Mouse (Mus musculus): ENCODE measurements around the gene Cyp2c68. TPM values are rescaled to one million over a fixed set of nuclear protein-coding genes. Genes with fewer than 3 reads are reported as not detected.
"Not testable (repeated sequence)": the region's sequence is repeated elsewhere in the genome, so short reads cannot be mapped to it uniquely, and the experiment has no call there.

The Cyp2c68 gene
- total RNA-seq (2022) = not detected

DNA sequence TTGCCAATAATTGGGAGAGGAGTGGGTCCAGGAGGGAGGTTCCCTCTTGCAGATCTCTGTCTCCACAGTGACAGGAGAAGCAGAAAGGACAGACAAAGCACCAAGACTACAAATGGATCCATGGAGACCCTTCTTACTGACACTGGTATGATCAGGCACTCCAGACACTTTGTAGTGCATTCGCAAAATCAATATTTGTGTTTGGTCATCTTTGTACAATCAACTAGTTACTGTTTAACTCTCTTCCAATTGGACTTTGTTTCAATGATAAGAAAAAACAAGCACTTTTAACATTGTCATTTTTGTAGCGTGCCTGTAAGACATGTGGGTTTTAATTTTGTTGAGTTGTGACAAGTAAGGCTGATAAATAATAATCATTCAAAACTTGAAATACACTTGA is at the start of gene Cyp2c68:
Cyp2c68 (minus strand) TSS at position 135 of the 400 bp plus-strand sequence.
- DNase-seq (ENCODE audit: low spot score in 2 of 2) = no peak

DNA sequence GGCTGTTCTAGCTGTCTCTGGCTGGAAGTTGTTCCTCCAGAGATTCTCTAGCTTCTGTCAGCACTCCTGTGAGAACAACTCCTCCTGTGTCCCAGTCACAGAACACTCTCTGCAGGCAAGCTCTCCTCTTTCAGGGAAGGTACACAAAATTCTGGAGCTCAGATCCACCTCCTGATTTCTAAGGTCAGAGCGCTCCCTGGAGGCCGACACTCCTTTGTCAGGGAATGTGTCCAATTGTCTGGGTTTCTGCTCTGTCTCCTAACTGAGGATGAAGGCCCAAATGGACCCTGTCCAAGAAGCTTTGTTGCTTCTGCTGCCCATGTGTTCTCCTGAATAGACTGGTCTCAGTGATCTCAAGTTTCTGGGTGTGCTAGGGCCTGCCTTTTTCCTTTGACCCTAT is 44.6 kb upstream of the Cyp2c68 start:
- DNase-seq (ENCODE audit: low spot score in 2 of 2) = not testable (repeated sequence)

DNA sequence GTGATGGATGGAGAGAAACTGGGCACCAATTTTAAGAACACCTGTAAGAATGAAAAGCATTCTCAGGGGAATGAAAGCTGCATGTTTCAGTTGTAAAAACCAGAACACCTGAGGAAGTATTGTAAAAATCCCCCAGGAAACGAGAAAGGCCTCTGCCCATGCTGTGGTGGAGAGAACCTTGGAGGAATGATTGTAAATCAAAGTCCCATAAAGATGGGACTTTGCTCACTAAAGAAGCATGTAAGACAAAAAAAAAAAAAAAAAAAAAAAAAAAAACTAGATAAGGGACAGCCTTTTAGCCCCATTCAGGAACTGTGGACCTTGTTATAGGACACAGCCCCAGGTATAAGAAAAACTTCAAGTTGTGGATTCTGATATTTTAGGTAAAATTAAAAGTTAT is 4.5 kb upstream of the Cyp2c68 start:
- no peak for DNase-seq (ENCODE audit: low spot score in 2 of 2)

DNA sequence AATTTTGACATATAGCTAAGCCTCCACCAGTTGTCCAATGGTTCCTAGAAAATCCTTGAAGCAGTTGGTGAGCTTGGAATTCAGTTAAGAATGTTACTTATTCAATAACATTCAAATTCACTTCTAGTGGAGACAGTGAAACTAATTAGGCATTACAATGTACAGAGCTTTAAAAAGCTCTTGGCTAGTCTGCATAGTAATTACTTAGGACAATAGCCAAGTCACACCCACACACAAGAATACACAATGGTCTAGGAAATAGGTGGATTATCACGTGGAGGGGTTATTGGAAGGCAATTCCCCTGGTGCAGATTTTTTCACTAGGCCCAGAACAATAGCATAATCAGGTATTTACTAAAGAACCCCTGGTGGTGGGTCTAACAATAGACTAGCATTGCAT is 3.5 kb upstream of the Cyp2c68 start:
- not testable (repeated sequence) for DNase-seq (ENCODE audit: low spot score in 2 of 2)

DNA sequence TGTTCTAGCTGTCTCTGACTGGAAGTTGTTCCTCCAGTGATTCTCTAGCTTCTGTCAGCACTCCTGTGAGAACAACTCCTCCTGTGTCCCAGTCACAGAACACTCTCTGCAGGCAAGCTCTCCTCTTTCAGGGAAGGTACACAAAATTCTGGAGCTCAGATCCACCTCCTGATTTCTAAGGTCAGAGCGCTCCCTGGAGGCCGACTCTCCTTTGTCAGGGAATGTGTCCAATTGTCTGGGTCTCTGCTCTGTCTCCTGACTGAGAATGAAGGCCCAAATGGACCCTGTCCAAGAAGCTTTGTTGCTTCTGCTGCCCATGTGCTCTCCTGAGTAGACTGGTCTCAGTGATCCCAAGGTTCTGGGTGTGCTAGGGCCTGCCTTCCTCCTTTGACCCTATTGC is 29.7 kb downstream of the Cyp2c68 start:
- DNase-seq (ENCODE audit: low spot score in 2 of 2) = not testable (repeated sequence)

DNA sequence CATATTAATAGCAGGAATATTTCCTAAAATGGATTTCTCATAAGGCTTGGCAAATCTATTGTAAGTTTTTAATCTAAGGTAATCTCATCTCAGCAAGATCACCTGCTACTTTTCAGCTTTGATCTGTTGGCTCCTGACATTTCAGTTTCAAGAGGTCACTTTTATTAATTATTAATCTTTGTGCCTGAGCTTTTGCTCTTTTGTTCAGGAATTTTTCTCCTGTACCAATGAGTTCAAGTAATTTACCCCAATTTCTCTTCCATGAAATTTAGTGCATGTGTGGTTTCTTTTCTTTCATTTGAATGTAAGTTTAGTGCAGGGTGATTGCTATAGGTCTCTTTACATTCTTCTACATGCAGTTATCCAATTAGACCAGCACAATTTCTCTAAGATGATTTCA is 75.2 kb downstream of the Cyp2c68 start:
- DNase-seq (ENCODE audit: low spot score in 2 of 2) = not testable (repeated sequence)

DNA sequence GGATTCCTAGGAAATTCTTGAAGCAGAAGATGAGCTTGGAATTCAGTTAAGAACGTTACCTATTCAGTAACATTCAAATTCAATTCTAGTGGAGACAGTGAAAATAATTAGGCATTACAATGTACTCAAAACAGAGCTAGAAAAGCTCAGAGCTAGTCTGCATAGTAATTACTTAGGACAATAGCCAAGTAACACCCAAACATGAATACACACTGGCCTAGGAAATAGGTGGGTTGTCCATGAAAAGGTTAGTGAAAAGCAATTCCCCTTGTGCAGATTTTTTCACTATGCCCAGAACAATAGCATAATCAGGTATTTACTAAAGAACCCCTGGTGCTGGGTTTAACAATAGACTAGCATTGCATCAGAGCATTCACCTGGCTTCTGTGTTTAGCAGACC is 88.5 kb downstream of the Cyp2c68 start:
- no peak for DNase-seq (ENCODE audit: low spot score in 2 of 2)

DNA sequence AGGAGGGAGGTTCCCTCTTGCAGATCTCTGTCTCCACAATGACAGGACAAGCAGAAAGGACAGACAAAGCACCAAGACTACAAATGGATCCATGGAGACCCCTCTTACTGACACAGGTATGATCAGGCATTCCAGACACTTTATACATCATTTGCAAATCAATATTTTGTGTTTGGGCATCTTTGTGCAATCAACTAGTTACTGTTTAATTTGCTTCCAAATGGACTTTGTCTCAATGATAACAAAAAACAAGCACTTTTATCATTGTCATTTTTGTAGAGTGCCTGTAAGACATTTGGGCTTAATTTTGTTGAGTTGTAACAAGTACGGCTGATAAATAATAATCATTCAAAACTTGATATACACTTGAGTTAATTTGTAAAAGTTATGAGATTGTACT is 91.9 kb downstream of the Cyp2c68 start, which contains the start of gene Cyp2c67:
Cyp2c67 (minus strand) TSS at position 114 of the 400 bp plus-strand sequence.
- DNase-seq (ENCODE audit: low spot score in 2 of 2) = no peak

DNA sequence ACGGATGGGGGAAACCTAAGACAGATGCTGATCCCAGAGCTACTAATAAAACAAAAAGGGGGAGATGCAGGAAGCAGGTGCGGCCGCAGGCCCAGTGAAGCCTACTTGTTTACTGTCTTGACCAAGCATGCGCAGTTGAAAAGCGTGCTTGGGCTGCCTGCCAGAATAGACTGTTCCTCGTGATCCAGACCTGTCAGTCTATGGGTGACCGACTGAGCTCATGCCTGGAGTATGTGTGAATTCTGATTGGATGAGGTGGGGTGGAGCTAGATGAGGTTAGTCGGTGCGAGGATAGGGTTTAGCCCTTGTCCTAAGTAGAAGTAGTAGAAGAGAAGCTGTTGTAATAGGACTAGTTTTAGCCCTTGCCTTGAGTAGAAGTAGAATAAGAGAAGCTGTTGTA is 93.3 kb downstream of the Cyp2c68 start:
- no peak for DNase-seq (ENCODE audit: low spot score in 2 of 2)

DNA sequence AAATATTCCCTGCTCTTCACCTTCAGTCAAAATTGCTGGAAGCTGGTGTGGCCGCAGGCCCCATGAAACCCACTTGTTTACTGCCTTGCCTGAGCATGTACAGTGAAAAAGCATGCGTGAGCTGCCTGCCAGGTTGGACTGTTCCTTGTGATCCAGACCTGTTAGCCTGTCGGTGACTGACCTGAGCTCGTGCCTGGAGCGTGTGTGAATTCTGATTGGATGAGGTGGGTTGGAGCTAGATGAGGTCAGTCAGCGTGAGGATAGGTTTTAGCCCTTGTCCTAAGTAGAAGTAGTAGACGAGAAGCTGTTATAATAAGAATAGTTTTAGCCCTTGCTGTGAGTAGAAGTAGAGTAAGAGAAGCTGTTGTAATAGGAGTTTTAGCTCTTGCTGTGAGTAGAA is 96.3 kb downstream of the Cyp2c68 start:
- DNase-seq (ENCODE audit: low spot score in 2 of 2) = not testable (repeated sequence)

Other genes with a start within 250 kb of the Cyp2c68 start
- not detected for gene Cyp2c39, start 230.2 kb downstream of the Cyp2c68 start, total RNA-seq (2022)
- gene Cyp2c67, start 92.0 kb downstream of the Cyp2c68 start, total RNA-seq (2022) = not detected
- gene Cyp2c40, start 71.8 kb upstream of the Cyp2c68 start, total RNA-seq (2022) = not detected
- not detected for gene Cyp2c69, start 145.7 kb upstream of the Cyp2c68 start, total RNA-seq (2022)